Mouse (Mus musculus): ENCODE measurements around the gene Ciart.
"Not testable (repeated sequence)": the region's sequence is repeated elsewhere in the genome, so short reads cannot be mapped to it uniquely, and the experiment has no call there.

Ciart gene

GRCm38 (mm10) chr3:95865050-95865449, 17.0 kb downstream of the Ciart start:
- DNase-seq (ENCODE audit: low spot score in 2 of 2), result peak; percentile 33 to 57

- no peak for DNase-seq (ENCODE audit: low spot score in 2 of 2)
Observed at GRCm38 (mm10) chr3:95863578-95863977, 18.5 kb downstream of the Ciart start.

GRCm38 (mm10) chr3:95861796-95862195, 20.3 kb downstream of the Ciart start:
- peak in 1 of 2 experiments; percentile 47 for DNase-seq (ENCODE audit: low spot score in 2 of 2)

- no peak for DNase-seq (ENCODE audit: low spot score in 2 of 2)
Observed at GRCm38 (mm10) chr3:95861216-95861615, 20.8 kb downstream of the Ciart start.

- DNase-seq (ENCODE audit: low spot score in 2 of 2), result no peak
Observed at GRCm38 (mm10) chr3:95860323-95860722, 21.7 kb downstream of the Ciart start.

GRCm38 (mm10) chr3:95858278-95858677, 23.8 kb downstream of the Ciart start:
- not testable (repeated sequence) for DNase-seq (ENCODE audit: low spot score in 2 of 2)

GRCm38 (mm10) chr3:95857050-95857449, 25.0 kb downstream of the Ciart start:
- DNase-seq (ENCODE audit: low spot score in 2 of 2), result not testable (repeated sequence)

- no peak for DNase-seq (ENCODE audit: low spot score in 2 of 2)
Observed at GRCm38 (mm10) chr3:95856115-95856514, 25.9 kb downstream of the Ciart start.

- DNase-seq (ENCODE audit: low spot score in 2 of 2), result peak; percentile 88 to 92
Observed at GRCm38 (mm10) chr3:95855502-95856089, 26.5 kb downstream of the Ciart start, which contains the start of gene Prpf3. TSS of gene Prpf3 (minus strand) at chr3:95855885.

- DNase-seq (ENCODE audit: low spot score in 2 of 2), result no peak
Observed at GRCm38 (mm10) chr3:95851317-95851716, 30.7 kb downstream of the Ciart start.

- no peak for DNase-seq (ENCODE audit: low spot score in 2 of 2)
Observed at GRCm38 (mm10) chr3:95850611-95851010, 31.4 kb downstream of the Ciart start.

GRCm38 (mm10) chr3:95842503-95843214, 39.4 kb downstream of the Ciart start:
- DNase-seq (ENCODE audit: low spot score in 2 of 2), result no peak

- no peak for DNase-seq (ENCODE audit: low spot score in 2 of 2)
Observed at GRCm38 (mm10) chr3:95839250-95839649, 42.8 kb downstream of the Ciart start.

GRCm38 (mm10) chr3:95829053-95829452, 53.0 kb downstream of the Ciart start:
- no peak for DNase-seq (ENCODE audit: low spot score in 2 of 2)
